Mouse (Mus musculus): ENCODE measurements at regions not wholly inside any gene's neighbourhood (a gene's known extent, or its start where the extent isn't known, plus 50 kb on each side); places are given as distances from the start of the nearest gene placed in this dataset.

DNA sequence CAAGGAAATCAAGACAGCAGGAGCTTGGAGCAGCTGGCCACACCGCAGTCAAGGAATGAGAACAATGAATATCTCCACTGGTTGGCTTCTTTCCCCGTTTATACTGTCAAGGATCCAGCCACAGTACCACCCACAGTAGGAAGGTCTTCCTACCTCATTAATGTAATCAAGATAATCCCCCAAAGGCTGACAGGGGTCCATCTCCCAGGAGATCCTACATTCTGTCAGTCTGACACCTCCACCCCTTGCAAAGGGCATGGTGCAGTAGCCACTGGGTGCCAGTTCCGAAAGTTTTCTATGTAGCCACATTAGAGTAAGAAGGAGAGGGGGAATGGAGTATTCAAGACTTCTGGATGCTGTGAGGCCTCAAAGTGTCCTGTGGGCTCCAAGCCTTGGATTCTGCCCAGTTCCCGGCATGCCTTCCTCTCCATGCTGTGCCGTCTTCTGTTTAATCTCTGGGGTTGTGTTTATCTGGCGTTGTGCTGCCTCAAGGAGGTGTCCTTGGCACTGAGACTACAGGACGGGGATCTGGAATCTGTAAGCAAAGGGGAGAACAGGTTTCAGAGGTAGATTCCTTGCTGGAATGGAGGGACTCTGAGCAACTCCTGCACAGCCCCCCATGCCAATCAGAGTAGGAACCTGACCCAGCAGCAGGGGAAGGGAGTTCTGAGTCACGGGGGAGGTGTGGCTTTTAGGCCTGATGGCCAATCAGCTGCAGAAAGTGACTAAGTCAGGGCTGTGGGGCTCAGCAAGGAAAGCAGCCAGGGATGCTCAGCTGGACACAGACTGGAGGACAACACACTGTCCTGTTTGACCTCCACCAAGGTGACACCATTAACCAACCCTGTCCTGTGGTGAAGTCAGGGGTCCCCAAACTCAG is 77.3 kb upstream of the Wscd1 start:
- no peaks in the 10 kb centered on the region for H3K36me3 ChIP-seq
- no peak overlapping the region for H3K27ac ChIP-seq
- H3K27me3 ChIP-seq: no peaks in the 10 kb centered on the region
- no peaks in the 10 kb centered on the region for H3K9me3 ChIP-seq
- no peak overlapping the region for H3K4me3 ChIP-seq (replicated peaks)
- no peak overlapping the region for H3K9ac ChIP-seq (replicated peaks)
- H3K4me2 ChIP-seq: no peak overlapping the region
- 49% methylated on average over 8 of the region's 8 CpGs for WGBS
- no peaks in the 10 kb centered on the region for H3K4me1 ChIP-seq (replicated peaks)
- ATAC-seq (ENCODE audit: insufficient number of reproducible peaks, insufficient read depth, low FRiP score, low TSS enrichment, low read depth): no peak; the same call in 1 of the 2 replicates

DNA sequence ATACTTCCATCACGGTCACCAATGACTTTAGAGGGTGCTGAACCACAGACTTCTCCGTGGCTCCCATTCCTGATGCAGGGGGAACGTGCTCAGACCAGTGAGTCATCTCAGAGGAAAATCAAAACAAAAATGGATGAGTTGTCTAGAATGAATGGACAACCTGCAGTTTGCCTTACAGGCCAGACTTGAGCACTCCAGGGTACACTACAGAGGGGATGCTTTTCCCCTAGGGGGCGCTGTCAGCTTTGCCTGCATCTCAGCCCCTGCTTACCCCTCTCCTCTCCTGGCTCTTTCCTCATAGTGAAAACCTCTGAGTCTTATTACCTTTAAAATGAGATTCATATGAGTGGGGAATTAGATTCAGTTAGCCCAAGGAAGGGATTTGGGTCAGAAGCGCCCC is 75.4 kb upstream of the Wscd1 start:
- no peak overlapping the region for H3K9ac ChIP-seq (replicated peaks)
- WGBS: 43% methylated on average over 5 of the region's 5 CpGs
- no peaks in the 10 kb centered on the region for H3K4me1 ChIP-seq (replicated peaks)
- H3K9me3 ChIP-seq: no peaks in the 10 kb centered on the region
- H3K36me3 ChIP-seq: no peaks in the 10 kb centered on the region
- H3K4me2 ChIP-seq: no peak overlapping the region
- ATAC-seq (ENCODE audit: insufficient number of reproducible peaks, insufficient read depth, low FRiP score, low TSS enrichment, low read depth): no peak
- H3K27ac ChIP-seq: no peak overlapping the region
- no peak overlapping the region for H3K4me3 ChIP-seq (replicated peaks)
- H3K27me3 ChIP-seq: no peaks in the 10 kb centered on the region

DNA sequence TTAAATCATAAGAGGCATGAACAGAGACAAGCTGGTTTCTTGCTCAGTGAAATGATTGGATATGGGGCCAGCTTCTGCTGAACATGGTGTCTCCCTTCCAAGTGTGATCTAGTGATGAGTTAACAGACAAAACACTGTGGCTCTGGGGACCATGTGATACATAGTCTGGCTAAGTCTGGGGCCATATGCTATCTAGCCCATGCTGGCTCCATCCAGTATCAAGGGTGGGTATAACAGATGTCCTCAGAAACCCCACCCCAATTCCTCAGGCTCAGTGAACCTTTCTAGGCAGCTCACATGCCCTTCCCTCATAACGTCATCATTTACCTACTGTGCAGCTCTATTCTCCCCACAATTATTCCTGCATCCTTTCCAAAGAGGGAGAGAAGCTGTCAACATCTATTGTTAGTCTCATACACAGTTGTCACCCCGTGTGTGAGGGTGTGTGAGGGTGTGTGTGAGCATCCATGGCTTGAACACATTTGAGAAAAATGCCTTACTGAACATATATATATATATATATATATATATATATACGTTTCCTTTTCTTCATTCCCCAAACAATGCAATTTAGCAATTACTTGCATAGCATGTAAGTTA is 73.9 kb upstream of the Wscd1 start:
- Histone ChIP-seq H3K9me3 (no peaks in the 10 kb centered on the region), H3K36me3 (no peaks in the 10 kb centered on the region), H3K4me3 (replicated peaks) (no peak overlapping the region), H3K27ac (no peak overlapping the region), H3K4me1 (replicated peaks) (no peaks in the 10 kb centered on the region), H3K27me3 (no peaks in the 10 kb centered on the region), H3K4me2 (no peak overlapping the region), H3K9ac (replicated peaks) (no peak overlapping the region)
- WGBS: 57% methylated on average over 3 of the region's 3 CpGs
- ATAC-seq (ENCODE audit: insufficient number of reproducible peaks, insufficient read depth, low FRiP score, low TSS enrichment, low read depth): no peak

DNA sequence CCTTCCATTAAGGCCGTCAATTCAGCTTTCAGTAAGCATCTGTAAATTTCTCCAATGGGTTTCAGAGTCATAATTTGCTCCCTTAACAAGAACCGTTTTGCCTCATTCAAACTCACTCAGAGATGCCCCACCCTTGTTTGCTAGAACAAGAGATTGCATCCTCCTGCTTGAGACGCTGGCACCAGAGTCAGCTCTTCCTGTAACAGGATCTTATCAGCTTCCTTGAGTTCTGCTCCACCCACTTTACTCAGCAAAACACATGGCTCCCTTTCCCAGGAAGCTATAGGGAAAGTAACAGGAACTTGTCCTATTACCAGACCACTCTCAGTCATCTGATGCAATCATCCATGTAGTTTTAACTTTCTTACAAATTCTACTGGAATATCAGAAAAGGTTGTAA is 52.7 kb upstream of the Wscd1 start:
- WGBS: 40% methylated on average over 3 of the region's 3 CpGs
- H3K36me3 ChIP-seq: no peaks in the 10 kb centered on the region
- no peaks in the 10 kb centered on the region for H3K9me3 ChIP-seq
- H3K9ac ChIP-seq (replicated peaks): no peak overlapping the region
- H3K4me3 ChIP-seq (replicated peaks): no peak overlapping the region
- no peak for ATAC-seq (ENCODE audit: insufficient number of reproducible peaks, insufficient read depth, low FRiP score, low TSS enrichment, low read depth)
- H3K27me3 ChIP-seq: no peaks in the 10 kb centered on the region
- H3K4me2 ChIP-seq: no peak overlapping the region
- no peaks in the 10 kb centered on the region for H3K4me1 ChIP-seq (replicated peaks)
- no peak overlapping the region for H3K27ac ChIP-seq

DNA sequence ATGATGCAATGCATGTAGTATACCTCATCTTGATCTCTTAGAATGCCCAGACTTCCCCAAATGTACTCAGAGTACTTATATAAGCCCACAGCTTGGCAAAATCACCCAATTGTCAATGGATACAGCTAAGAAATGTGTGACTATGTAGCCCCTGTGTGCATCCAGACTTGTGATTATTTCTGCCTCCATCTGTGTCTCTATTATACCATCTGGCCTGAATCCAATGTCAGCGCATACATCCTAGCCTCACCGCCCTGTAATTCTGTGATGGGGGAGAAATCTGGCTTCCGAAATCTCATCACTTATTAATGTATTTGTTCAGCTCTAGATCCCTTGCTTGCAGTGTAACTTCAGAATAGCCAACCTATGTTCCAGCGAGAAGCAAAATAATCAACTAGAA is 50.9 kb upstream of the Wscd1 start:
- ATAC-seq (ENCODE audit: insufficient number of reproducible peaks, insufficient read depth, low FRiP score, low TSS enrichment, low read depth): no peak
- H3K36me3 ChIP-seq: no peaks in the 10 kb centered on the region
- no peaks in the 10 kb centered on the region for H3K27me3 ChIP-seq
- no peaks in the 10 kb centered on the region for H3K9me3 ChIP-seq
- no peak overlapping the region for H3K27ac ChIP-seq
- no peak overlapping the region for H3K4me3 ChIP-seq (replicated peaks)
- no peak overlapping the region for H3K9ac ChIP-seq (replicated peaks)
- 92% methylated on average over 4 of the region's 4 CpGs for WGBS
- H3K4me2 ChIP-seq: no peak overlapping the region
- no peaks in the 10 kb centered on the region for H3K4me1 ChIP-seq (replicated peaks)

All from limb, embryonic 12.5 days (tissue).